Mouse (Mus musculus) right cerebral cortex, postnatal 36 days (tissue): ENCODE data around the gene Pacrg.

ENCODE experiments used
- DNase-seq, 2 experiments: peaks; one replicate each; pipeline ENCODE4 v3.0.0; 2022; ENCODE audit warnings: low spot score in 2 of 2, mixed read lengths in 1 of 2

Pacrg gene

GRCm38 (mm10) chr17:10740083-10740482, 100.0 kb downstream of the Pacrg start:
- no peak for DNase-seq

- DNase-seq, result no peak
Measured at GRCm38 (mm10) chr17:10737966-10738365, 102.1 kb downstream of the Pacrg start.

GRCm38 (mm10) chr17:10734733-10735132, 105.4 kb downstream of the Pacrg start:
- DNase-seq, result no peak

- no peak for DNase-seq
Measured at GRCm38 (mm10) chr17:10732303-10733048, 107.6 kb downstream of the Pacrg start.

GRCm38 (mm10) chr17:10724853-10725252, 115.3 kb downstream of the Pacrg start:
- no peak for DNase-seq

- DNase-seq, result no peak
Measured at GRCm38 (mm10) chr17:10721562-10721961, 118.5 kb downstream of the Pacrg start.

- DNase-seq, result no peak
Measured at GRCm38 (mm10) chr17:10717148-10717547, 123.0 kb downstream of the Pacrg start.

GRCm38 (mm10) chr17:10702781-10703180, 137.3 kb downstream of the Pacrg start:
- DNase-seq, result no peak

GRCm38 (mm10) chr17:10698041-10698440, 142.1 kb downstream of the Pacrg start:
- no peak for DNase-seq

GRCm38 (mm10) chr17:10695421-10695820, 144.7 kb downstream of the Pacrg start:
- no peak for DNase-seq

GRCm38 (mm10) chr17:10677098-10677497, 163.0 kb downstream of the Pacrg start:
- no peak for DNase-seq

- no peak for DNase-seq
Measured at GRCm38 (mm10) chr17:10675536-10675935, 164.6 kb downstream of the Pacrg start.

GRCm38 (mm10) chr17:10675048-10675447, 165.1 kb downstream of the Pacrg start:
- no peak for DNase-seq

GRCm38 (mm10) chr17:10661294-10661693, 178.8 kb downstream of the Pacrg start:
- no peak for DNase-seq

- no peak for DNase-seq
Measured at GRCm38 (mm10) chr17:10643604-10644003, 196.5 kb downstream of the Pacrg start.

GRCm38 (mm10) chr17:10639816-10640215, 200.3 kb downstream of the Pacrg start:
- no peak for DNase-seq

GRCm38 (mm10) chr17:10635955-10636470, 204.1 kb downstream of the Pacrg start:
- no peak for DNase-seq

GRCm38 (mm10) chr17:10635470-10635869, 204.6 kb downstream of the Pacrg start:
- no peak for DNase-seq

- DNase-seq, result no peak
Measured at GRCm38 (mm10) chr17:10635046-10635445, 205.1 kb downstream of the Pacrg start.

GRCm38 (mm10) chr17:10633769-10634168, 206.3 kb downstream of the Pacrg start:
- DNase-seq, result no peak

- no peak for DNase-seq
Measured at GRCm38 (mm10) chr17:10628240-10628639, 211.9 kb downstream of the Pacrg start.

- no peak for DNase-seq
Measured at GRCm38 (mm10) chr17:10627476-10627875, 212.6 kb downstream of the Pacrg start.

- no peak for DNase-seq
Measured at GRCm38 (mm10) chr17:10626299-10627095, 213.6 kb downstream of the Pacrg start.
